ENCODE assay signal across 8 mouse cellular contexts in the genomic region with DNA sequence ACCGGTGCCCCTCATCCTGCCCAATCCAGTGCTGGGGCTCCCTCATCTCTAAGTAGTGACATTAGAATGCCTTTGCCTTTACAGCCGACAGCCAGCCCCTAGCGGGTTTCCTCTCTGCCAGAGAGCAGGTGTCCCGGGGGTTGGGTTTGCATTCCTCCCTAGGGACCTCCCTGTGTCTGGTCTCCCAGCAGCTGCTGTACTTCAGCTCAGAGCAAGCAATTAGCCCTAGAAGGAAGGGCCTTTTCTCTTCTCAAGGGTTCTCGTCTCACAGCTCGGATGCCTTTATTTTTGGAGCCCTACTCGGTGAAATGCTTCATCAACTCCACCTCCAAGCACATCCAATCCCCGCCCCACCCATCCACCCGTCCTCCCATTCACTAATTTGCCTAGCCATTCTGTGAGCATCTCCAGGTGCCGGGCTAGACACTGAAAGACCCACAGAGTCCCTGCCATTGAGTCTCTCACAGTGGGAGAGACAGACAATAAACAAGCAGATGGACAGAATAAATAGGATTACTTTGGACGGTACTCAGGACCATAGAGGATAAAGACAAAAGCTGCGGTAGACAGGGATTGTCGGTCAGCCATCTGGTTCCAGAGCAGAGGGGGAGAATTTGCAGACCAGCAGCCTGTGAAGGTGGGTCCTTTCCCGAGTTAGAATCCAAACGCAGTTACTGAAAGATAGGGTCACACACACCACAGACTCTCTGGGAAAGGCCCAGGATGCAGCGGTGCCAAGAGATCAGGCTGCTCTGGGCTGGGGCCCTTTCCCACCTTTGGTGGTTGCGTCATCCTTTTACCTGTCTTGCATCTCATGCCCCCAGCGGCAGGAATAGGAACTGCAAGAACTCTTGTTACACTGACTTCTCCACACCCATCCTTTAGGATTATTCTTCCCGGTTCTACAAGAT. TPM values are rescaled to one million over a fixed set of nuclear protein-coding genes. Genes with fewer than 3 reads are reported as not detected.
A peak's percentile ranks its signal among the peaks of the same experiment; 100 is the strongest.
DNase-seq lines count a peak whose midpoint lies in the region; ATAC-seq lines count a peak whose summit lies in the region.

No protein-coding gene starts in this region.

- H3K4me3 ChIP-seq in hindbrain, embryonic 14.5 days (replicated peaks; ENCODE audit: low read length) = no peak overlapping the region

- H3K36me3 ChIP-seq in hindbrain, embryonic 14.5 days (replicated peaks; ENCODE audit: control insufficient read depth, insufficient read depth) = no peaks in the 10 kb centered on the region

- H3K4me1 ChIP-seq in hindbrain, embryonic 14.5 days (replicated peaks; ENCODE audit: control insufficient read depth, insufficient read depth, low read length) = peaks cover 7% of the 10 kb centered on the region

- WGBS in hindbrain, embryonic 14.5 days = 22% methylated on average over 19 of the region's 19 CpGs

- no peaks in the 10 kb centered on the region for H3K9me3 ChIP-seq in hindbrain, embryonic 14.5 days (ENCODE audit: control insufficient read depth, low read length)

- H3K9ac ChIP-seq in hindbrain, embryonic 14.5 days = no peak overlapping the region

- H3K27ac ChIP-seq in hindbrain, embryonic 14.5 days = no peak overlapping the region

- no peak; the same call in 1 of the 2 replicates for ATAC-seq in hindbrain, embryonic 14.5 days (ENCODE audit: low FRiP score)

- H3K27me3 ChIP-seq in hindbrain, embryonic 14.5 days (ENCODE audit: control insufficient read depth, insufficient read depth, low read length) = no peaks in the 10 kb centered on the region

- DNase-seq in left cerebral cortex, adult 18-20 months (ENCODE audit: low spot score in 2 of 2) = peak; percentile 63 to 80
- DNase-seq in left cerebral cortex, adult 11 months (ENCODE audit: low spot score) = no peak
- DNase-seq in ZHBTc4 (ENCODE audit: low read depth, low spot score) = peak; percentile 88
- DNase-seq in embryo, embryonic 9.5 days (ENCODE audit: extremely low spot score) = peak; percentile 36
- peak; percentile 58 for DNase-seq in hindbrain, embryonic 14.5 days (ENCODE audit: low spot score)
- DNase-seq in lung, postnatal 10 days = peak; percentile 59
- peak; percentile 23 to 65 for DNase-seq in spleen, adult 18-20 months
- DNase-seq in Muller cell, postnatal 12 days (ENCODE audit: inconsistent ontology term) = no peak

- no peak overlapping the region for H3K4me2 ChIP-seq in hindbrain, embryonic 14.5 days (replicated peaks)

RNA-seq across cellular contexts. Expression of gene Cplx2, which starts 48.5 kb away (rescaled TPM):
- 100 to 1,000 TPM; 791 to 833 TPM for total RNA-seq in left cerebral cortex, adult 18-20 months (2021)
- polyA plus RNA-seq in hindbrain, embryonic 14.5 days (2014; fragmentation: Nextera tagmentation; extraction: Ambion mirVana) = 24.9 and 30.1 TPM in 2 replicates

Comparison
In these comparisons a context has a peak if more than half of its experiments do, and no peak if none do; other contexts are left out.
1. DNase-seq: peak in left cerebral cortex, adult 18-20 months (2 of 2), ZHBTc4 (single experiment), embryo, embryonic 9.5 days (single experiment), hindbrain, embryonic 14.5 days (single experiment), lung, postnatal 10 days (single experiment) and spleen, adult 18-20 months (2 of 2); none in left cerebral cortex, adult 11 months (single experiment) and Muller cell, postnatal 12 days (single experiment).